Mouse (Mus musculus): Measurements from ENCODE around the gene Igsf8. TPM values are rescaled to one million over a fixed set of nuclear protein-coding genes. Genes with fewer than 3 reads are reported as not detected.

The Igsf8 gene
- total RNA-seq, 1 experiment from 2014 or later: 25.9 TPM

DNA sequence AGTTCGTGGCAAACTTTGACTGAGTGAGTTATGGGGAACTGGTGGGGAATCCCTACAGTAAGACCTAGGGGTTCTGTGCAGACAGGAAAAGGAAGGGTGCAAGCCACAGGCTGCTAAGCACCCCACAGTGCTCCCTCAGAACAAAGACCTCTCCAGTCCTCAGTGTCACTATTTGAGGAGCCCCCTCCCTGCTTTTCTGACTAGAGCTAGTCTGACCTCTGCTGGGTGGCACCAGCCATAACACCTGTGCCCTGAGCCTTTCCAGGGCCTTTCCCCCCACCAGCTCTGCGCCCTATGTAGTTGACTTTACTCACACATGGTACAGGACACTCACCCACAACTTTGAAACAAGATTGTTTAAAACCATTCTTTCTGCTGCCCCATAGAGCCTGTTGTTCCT is 13.8 kb upstream of the Igsf8 start:
- peak; percentile 73 to 78 for ATAC-seq (replicated peaks in 1 of 2; ENCODE audit: insufficient read depth in 1 of 2, low FRiP score in 2 of 2, low TSS enrichment in 1 of 2, low read depth in 1 of 2, poor library complexity in 2 of 2, severe bottlenecking in 2 of 2)

DNA sequence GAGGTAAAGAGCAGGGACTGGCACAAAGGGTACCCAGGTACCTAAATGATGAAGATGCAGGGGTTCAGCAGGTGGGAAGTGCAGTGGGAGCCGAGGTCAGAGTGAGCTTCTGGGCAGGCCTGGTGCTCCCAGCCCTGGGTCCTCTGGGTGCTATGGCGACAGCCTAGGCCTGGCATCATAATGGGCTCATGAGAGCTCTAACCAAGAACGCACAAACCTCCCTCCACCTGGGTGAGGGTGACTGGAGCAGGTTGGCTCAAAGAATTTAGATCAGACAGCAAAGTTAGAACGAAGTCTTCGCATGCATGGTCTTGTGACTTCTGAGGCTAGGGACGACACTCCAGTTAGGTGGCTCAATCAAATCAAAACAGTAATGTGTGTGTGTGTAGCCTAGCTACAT is 3.1 kb upstream of the Igsf8 start, which contains the start of gene Atp1a4:
Gene Atp1a4 (minus strand): TSS at position 101 of the 400 bp plus-strand sequence.
- no peak for ATAC-seq (replicated peaks in 1 of 2; ENCODE audit: insufficient read depth in 1 of 2, low FRiP score in 2 of 2, low TSS enrichment in 1 of 2, low read depth in 1 of 2, poor library complexity in 2 of 2, severe bottlenecking in 2 of 2)

DNA sequence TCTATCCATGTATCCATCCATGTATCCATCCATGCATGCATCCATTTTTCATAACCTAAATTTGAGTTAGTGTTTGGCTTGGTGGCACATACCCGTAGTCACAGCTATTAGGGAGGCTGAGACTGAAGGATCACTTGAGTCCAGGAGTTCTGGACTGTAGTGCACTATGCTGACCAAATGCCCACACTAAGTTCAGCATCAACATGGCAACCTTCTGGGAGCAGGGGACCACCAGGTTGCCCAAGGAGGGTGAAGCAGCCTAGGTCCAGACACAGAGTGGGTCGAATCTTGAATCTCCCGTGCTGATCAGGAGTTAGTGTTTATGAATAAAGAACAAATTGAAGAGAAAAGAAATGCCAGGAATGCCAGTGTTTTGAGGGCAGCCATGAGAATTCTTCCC is 9.8 kb downstream of the Igsf8 start:
- no peak for ATAC-seq (replicated peaks in 1 of 2; ENCODE audit: insufficient read depth in 1 of 2, low FRiP score in 2 of 2, low TSS enrichment in 1 of 2, low read depth in 1 of 2, poor library complexity in 2 of 2, severe bottlenecking in 2 of 2)

DNA sequence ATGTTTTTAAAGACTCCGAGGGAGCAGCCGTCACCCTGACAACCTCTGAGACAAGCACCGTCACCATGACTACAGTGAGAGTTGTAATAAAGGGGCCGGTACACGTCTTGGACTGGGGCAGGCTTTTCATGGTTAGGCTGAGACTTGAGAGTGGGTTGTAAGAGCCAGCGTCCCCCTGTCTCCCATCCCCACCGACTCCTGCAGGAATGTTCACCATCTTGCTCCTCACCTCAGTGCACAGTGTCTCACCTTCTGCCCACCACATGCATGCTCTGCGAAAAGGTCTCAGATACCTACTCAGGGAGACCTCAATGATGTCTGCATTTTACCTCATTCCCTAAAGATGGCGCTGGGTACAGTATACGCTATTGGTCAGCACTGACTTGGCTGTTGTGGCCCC is 10.3 kb downstream of the Igsf8 start:
- ATAC-seq (replicated peaks in 1 of 2; ENCODE audit: insufficient read depth in 1 of 2, low FRiP score in 2 of 2, low TSS enrichment in 1 of 2, low read depth in 1 of 2, poor library complexity in 2 of 2, severe bottlenecking in 2 of 2): no peak

- ATAC-seq (replicated peaks in 1 of 2; ENCODE audit: insufficient read depth in 1 of 2, low FRiP score in 2 of 2, low TSS enrichment in 1 of 2, low read depth in 1 of 2, poor library complexity in 2 of 2, severe bottlenecking in 2 of 2): no peak
These were observed 11.9 kb downstream of the Igsf8 start for GRCm38 (mm10) chr1:172273386-172273785.

GRCm38 (mm10) chr1:172274116-172274515 is 12.7 kb downstream of the Igsf8 start:
- no peak for ATAC-seq (replicated peaks in 1 of 2; ENCODE audit: insufficient read depth in 1 of 2, low FRiP score in 2 of 2, low TSS enrichment in 1 of 2, low read depth in 1 of 2, poor library complexity in 2 of 2, severe bottlenecking in 2 of 2)

DNA sequence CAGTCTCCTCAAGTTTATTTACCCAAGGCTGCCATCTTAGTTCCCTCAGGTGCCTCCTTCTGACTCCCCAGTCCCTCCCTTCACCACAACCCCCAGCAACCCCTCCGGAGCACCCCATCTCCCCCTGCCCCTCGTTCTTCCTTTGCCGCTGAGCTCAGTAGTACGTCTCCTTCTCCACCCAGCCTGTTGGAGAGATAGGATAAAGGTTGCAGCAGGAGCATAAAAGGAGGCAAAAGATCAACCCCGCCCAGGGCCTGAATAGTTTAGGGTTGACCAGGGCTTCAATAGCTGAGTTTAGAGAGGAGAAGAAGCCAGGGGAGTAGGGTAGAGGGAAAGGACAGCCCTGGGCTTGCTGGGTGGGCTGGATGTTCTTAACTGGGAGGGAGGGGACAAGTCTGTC is 13.1 kb downstream of the Igsf8 start:
- ATAC-seq (replicated peaks in 1 of 2; ENCODE audit: insufficient read depth in 1 of 2, low FRiP score in 2 of 2, low TSS enrichment in 1 of 2, low read depth in 1 of 2, poor library complexity in 2 of 2, severe bottlenecking in 2 of 2): no peak

DNA sequence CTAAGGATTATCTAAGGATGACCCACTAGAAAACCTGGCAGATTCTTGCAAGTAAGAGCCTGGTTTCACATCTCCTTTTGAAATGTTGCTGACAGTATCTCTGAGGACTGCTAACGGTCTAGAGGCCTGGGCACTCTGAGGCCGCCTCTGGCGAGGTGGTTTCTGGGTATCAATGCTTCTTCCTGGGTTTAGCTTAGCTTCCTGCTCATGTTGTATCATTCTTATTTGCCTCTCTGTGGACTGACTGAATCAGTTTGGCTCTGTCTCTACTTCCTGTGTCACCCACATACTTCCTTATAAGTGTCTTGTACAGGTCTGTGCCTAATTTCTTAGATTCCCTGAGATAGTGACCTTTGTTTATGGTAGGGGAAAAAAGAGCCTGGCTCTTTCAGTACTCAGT is 15.7 kb downstream of the Igsf8 start:
- ATAC-seq (replicated peaks in 1 of 2; ENCODE audit: insufficient read depth in 1 of 2, low FRiP score in 2 of 2, low TSS enrichment in 1 of 2, low read depth in 1 of 2, poor library complexity in 2 of 2, severe bottlenecking in 2 of 2): peak; percentile 52 to 61

- no peak for ATAC-seq (replicated peaks in 1 of 2; ENCODE audit: insufficient read depth in 1 of 2, low FRiP score in 2 of 2, low TSS enrichment in 1 of 2, low read depth in 1 of 2, poor library complexity in 2 of 2, severe bottlenecking in 2 of 2)
These were observed 16.9 kb downstream of the Igsf8 start for GRCm38 (mm10) chr1:172278328-172278727.

DNA sequence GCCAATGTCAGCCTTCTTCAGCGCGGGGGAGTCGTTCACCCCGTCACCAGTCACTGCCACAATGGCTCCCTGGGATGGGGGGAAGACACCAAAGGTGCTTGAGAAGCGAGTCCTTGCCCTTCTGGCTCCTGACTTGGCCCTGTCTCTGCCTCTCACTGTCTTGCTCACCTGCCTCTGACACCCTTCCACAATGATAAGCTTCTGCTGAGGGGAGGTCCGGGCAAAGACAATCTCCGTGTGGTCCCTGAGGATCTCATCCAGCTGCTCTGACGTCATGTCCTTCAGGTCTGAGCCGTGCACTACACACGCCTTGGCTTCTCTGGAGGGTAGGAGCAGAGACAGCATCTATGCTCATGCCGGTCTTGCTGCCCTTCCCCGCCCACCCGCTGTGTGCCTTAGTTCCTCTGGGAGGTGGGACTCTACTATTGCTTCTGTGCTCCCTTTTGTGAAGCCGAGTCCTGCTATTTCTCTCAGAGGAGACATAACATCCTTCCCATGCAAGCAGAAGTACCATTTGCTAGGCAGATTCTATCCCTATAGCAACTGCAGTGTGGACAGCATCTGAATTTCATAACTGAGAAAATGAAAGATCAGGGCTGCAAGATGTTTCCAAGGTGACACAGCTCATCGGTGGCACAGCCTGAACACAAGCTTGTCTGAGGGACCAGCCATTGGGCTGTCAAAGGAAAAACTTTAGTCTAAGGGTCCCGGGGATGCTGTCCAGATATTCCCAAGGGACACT is 18.5 kb downstream of the Igsf8 start:
- ATAC-seq (replicated peaks in 1 of 2; ENCODE audit: insufficient read depth in 1 of 2, low FRiP score in 2 of 2, low TSS enrichment in 1 of 2, low read depth in 1 of 2, poor library complexity in 2 of 2, severe bottlenecking in 2 of 2): no peak

DNA sequence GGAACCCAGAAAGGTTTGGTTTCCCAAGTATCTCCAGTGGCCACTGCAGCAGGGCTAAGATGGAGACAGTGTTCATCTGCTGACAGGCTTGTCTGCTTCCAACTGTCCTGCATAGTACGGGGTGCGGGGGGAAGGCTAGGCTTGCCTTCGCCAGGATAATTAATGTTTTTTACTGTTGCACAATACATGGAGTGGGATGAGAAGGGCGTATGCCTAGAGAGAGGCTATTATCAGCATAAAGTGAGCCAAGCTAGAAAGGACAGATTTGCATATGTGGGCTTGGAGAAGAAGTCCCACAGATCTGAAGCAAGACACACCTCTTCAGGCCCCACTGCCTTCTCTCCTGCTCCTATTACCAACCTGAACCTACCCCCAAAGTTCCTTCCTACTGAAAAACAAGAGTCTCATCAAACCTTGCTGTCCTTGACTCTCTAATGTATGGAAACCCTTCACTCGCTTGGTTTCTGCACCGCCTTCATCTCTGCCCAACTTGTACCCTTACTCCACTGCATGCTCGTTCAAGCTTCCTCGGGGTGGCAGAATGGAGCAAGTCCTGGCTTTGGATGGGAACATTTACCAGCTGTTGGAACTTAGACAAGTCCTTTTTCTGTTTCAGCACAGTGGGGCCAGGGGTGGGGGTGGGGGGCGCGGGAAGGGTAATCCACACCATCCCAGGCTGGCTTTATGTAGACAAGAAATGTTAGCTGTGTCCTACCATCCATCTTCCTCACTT is 20.2 kb downstream of the Igsf8 start:
- ATAC-seq (replicated peaks in 1 of 2; ENCODE audit: insufficient read depth in 1 of 2, low FRiP score in 2 of 2, low TSS enrichment in 1 of 2, low read depth in 1 of 2, poor library complexity in 2 of 2, severe bottlenecking in 2 of 2): no peak

GRCm38 (mm10) chr1:172283073-172283472 is 21.6 kb downstream of the Igsf8 start:
- no peak for ATAC-seq (replicated peaks in 1 of 2; ENCODE audit: insufficient read depth in 1 of 2, low FRiP score in 2 of 2, low TSS enrichment in 1 of 2, low read depth in 1 of 2, poor library complexity in 2 of 2, severe bottlenecking in 2 of 2)

DNA sequence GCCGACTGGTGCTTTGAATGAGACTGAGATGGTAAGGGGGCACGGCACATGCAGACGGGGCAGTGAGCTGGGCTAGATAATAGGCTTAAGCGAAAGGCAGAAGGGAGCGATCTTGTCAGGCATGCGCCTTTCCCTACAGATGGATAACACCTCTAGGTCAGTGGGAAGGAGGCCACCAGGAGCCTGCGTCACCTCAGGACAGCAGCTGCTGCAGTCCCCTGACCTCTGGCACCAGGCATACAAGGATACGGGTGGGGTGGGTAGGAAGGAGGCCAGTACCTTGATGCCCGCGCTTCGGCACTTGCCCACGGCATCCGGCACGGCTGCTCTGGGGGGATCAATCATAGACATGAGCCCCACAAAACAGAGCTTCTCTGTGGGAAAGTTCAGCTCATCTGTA is 22.8 kb downstream of the Igsf8 start:
- ATAC-seq (replicated peaks in 1 of 2; ENCODE audit: insufficient read depth in 1 of 2, low FRiP score in 2 of 2, low TSS enrichment in 1 of 2, low read depth in 1 of 2, poor library complexity in 2 of 2, severe bottlenecking in 2 of 2): no peak

DNA sequence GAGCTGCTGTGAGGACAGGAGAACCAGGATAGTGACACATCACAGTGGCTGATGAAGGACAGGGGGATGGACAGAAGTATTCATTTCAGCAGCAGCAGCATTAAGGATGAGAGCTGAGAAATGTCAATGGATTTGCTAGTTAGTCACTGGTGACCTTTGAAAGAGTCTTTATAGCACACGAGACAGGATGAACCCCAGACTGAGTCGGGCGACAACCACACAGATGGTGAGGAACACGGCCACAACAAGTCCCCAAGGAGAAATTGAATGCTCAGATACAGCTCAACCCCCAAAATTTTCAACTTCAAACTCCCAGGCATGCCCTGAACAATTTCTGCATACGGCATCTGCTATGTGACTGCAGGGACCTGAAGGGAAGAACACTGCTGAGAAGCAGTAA is 25.3 kb downstream of the Igsf8 start:
- ATAC-seq (replicated peaks in 1 of 2; ENCODE audit: insufficient read depth in 1 of 2, low FRiP score in 2 of 2, low TSS enrichment in 1 of 2, low read depth in 1 of 2, poor library complexity in 2 of 2, severe bottlenecking in 2 of 2): no peak

- no peak for ATAC-seq (replicated peaks in 1 of 2; ENCODE audit: insufficient read depth in 1 of 2, low FRiP score in 2 of 2, low TSS enrichment in 1 of 2, low read depth in 1 of 2, poor library complexity in 2 of 2, severe bottlenecking in 2 of 2)
These were observed 27.6 kb downstream of the Igsf8 start for GRCm38 (mm10) chr1:172288900-172289616.

- ATAC-seq (replicated peaks in 1 of 2; ENCODE audit: insufficient read depth in 1 of 2, low FRiP score in 2 of 2, low TSS enrichment in 1 of 2, low read depth in 1 of 2, poor library complexity in 2 of 2, severe bottlenecking in 2 of 2): no peak
These were observed 28.1 kb downstream of the Igsf8 start for GRCm38 (mm10) chr1:172289617-172289946.

DNA sequence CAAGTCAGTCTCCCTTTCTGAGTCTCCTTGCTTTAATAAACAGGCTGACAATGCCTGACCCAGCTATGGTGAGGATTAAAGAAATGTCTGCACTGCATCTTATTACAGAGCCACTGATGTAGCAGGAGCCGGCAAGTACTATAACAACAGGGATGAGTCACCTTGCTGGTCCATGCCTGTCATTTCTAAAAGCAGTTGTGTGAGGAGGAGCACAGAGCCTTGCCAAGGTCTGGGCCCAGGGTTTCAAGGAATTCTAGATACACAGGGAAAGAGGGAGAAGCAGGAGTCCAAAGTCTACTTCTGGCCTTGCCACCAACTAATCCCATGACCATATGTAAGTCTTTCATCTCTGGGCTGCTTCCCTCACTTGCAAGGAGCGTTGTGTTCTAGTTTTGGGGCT is 31.4 kb downstream of the Igsf8 start:
- no peak for ATAC-seq (replicated peaks in 1 of 2; ENCODE audit: insufficient read depth in 1 of 2, low FRiP score in 2 of 2, low TSS enrichment in 1 of 2, low read depth in 1 of 2, poor library complexity in 2 of 2, severe bottlenecking in 2 of 2)

DNA sequence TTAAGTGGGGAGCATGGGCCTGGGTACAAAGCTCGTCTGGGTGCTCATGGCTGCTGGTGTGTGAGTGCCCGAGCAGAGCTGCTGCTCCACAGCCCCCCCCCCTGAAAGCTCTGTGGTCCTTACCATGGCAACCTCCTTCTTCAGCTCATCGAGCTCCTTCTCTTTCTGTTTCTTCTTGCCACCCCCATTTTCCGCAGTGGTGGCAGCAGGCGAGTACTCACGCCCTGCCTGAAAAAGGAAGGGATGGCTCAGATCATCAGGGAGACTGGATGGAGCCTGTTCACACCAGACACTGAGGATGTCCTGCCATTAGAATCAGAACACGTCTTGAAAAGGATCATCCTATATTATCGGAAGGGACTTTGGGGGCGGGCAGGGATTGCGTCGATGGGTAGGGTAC is 32.0 kb downstream of the Igsf8 start:
- ATAC-seq (replicated peaks in 1 of 2; ENCODE audit: insufficient read depth in 1 of 2, low FRiP score in 2 of 2, low TSS enrichment in 1 of 2, low read depth in 1 of 2, poor library complexity in 2 of 2, severe bottlenecking in 2 of 2): no peak

Data from hematopoietic stem cell, adult 5-6 weeks (primary cell).